Mouse (Mus musculus): Measurements from ENCODE around the gene Efcab14.

DNA sequence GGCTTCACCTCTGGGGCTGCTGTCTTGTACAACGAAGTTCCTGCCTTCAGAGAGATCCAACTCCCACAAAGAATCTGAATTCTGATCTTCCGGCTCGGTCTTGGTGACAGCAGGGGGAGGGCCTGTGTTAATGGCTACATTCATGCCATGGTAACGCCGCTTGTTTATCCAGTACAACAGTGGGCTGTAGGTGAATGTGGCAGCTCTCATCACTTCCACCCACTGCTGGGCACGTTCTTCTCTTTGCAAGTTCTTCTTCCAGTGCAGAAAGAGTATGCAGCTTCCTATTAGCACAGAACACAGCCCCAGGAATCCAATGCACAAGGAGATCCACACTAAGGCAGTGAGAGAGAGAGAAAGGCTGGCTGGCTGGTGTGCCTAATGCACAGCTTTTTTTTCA is 42.7 kb downstream of the Efcab14 start:
- TF ChIP-seq POLR2A (IDR thresholded peaks at IDR 0.05; ENCODE audit: control insufficient read depth, extremely low read depth, insufficient read depth, low read length, poor library complexity) (no peak), CTCF (IDR thresholded peaks at IDR 0.05; ENCODE audit: borderline replicate concordance, control insufficient read depth, extremely low read depth, insufficient read depth, low read length, poor library complexity) (no peak)
